ENCODE assay signal across 11 mouse cellular contexts in genomic region chr19:6546096-6546495, GRCm38 (mm10). TPM values are rescaled to one million over a fixed set of nuclear protein-coding genes. Genes with fewer than 3 reads are reported as not detected.
DNase-seq lines count a peak whose midpoint lies in the region; ATAC-seq and TF ChIP-seq lines count a peak whose summit lies in the region.
"Had no signal": no experiment of that assay in that cellular context is flagged by ENCODE, and none has a peak within 500 bp of the region (broad histone marks: within the 10 kb centered on the region; RNA-seq: fewer than 3 reads in every experiment).

No protein-coding gene starts in this region.

- no peak overlapping the region for H3K4me3 ChIP-seq in liver, adult 2 months (ENCODE audit: insufficient read depth, low read depth, low read length)
- no peak overlapping the region for H3K4me3 ChIP-seq in liver, embryonic 12.5 days
- H3K4me3 ChIP-seq in intestine, embryonic 15.5 days (replicated peaks) = no peak overlapping the region
- H3K4me3 ChIP-seq: limb, embryonic 15.5 days had no signal

- ATAC-seq in liver, embryonic 12.5 days = no peak
- ATAC-seq in intestine, embryonic 15.5 days = no peak
- ATAC-seq: hindbrain, embryonic 16.5 days had no signal

- H3K9me3 ChIP-seq in liver, embryonic 12.5 days (replicated peaks) = no peaks in the 10 kb centered on the region
- H3K9me3 ChIP-seq in intestine, embryonic 15.5 days = no peaks in the 10 kb centered on the region
- H3K9me3 ChIP-seq: limb, embryonic 15.5 days had no signal

- H3K36me3 ChIP-seq in liver, adult 2 months (ENCODE audit: control insufficient read depth, insufficient read depth, low read length) = no peaks in the 10 kb centered on the region
- no peaks in the 10 kb centered on the region for H3K36me3 ChIP-seq in liver, embryonic 12.5 days
- H3K36me3 ChIP-seq in intestine, embryonic 15.5 days = no peaks in the 10 kb centered on the region
- H3K36me3 ChIP-seq: limb, embryonic 15.5 days had no signal

- H3K4me2 ChIP-seq in liver, embryonic 12.5 days = no peak overlapping the region
- no peak overlapping the region for H3K4me2 ChIP-seq in intestine, embryonic 15.5 days (replicated peaks)
- H3K4me2 ChIP-seq: limb, embryonic 15.5 days had no signal

- H3K4me1 ChIP-seq in liver, adult 2 months (ENCODE audit: control insufficient read depth, insufficient read depth, low read length) = peaks cover 7% of the 10 kb centered on the region; the same call in 1 of the 2 replicates
- H3K4me1 ChIP-seq in liver, embryonic 12.5 days = no peaks in the 10 kb centered on the region
- H3K4me1 ChIP-seq in intestine, embryonic 15.5 days (replicated peaks) = no peaks in the 10 kb centered on the region
- H3K4me1 ChIP-seq: limb, embryonic 15.5 days had no signal

- H3K27ac ChIP-seq in liver, adult 2 months (replicated peaks; ENCODE audit: insufficient read depth, low read depth, low read length) = no peak overlapping the region
- no peak overlapping the region for H3K27ac ChIP-seq in liver, embryonic 12.5 days
- H3K27ac ChIP-seq in intestine, embryonic 15.5 days = no peak overlapping the region
- H3K27ac ChIP-seq: limb, embryonic 15.5 days had no signal

- WGBS in liver, adult 2 months = 38% methylated on average over 1 of the region's 1 CpGs
- WGBS in liver, embryonic 12.5 days (ENCODE audit: insufficient replicate concordance) = 41% methylated on average over 1 of the region's 1 CpGs
- WGBS in intestine, embryonic 15.5 days = 71% methylated on average over 1 of the region's 1 CpGs

- H3K79me2 ChIP-seq in liver, adult 2 months (ENCODE audit: control insufficient read depth, insufficient read depth, low read length) = no peaks in the 10 kb centered on the region

- DNase-seq in liver, adult 2 months (ENCODE audit: extremely low read depth, low read depth, low spot score) = peak; percentile 63
- peak; percentile 57 for DNase-seq in Muller cell, postnatal 12 days (ENCODE audit: inconsistent ontology term)
- peak; percentile 87 to 88 for DNase-seq in adrenal gland, postnatal 36 days
- peak; percentile 41 for DNase-seq in gastrocnemius, postnatal 14 days
- DNase-seq in left cerebral cortex, adult 8-10 months (ENCODE audit: low spot score in 2 of 2) = no peak
- DNase-seq in layer of hippocampus, postnatal 25 days (ENCODE audit: extremely low spot score in 1 of 2, low spot score in 1 of 2) = no peak

- no peaks in the 10 kb centered on the region for H3K27me3 ChIP-seq in liver, adult 2 months (ENCODE audit: control insufficient read depth, insufficient read depth, low read length)
- H3K27me3 ChIP-seq in liver, embryonic 12.5 days (replicated peaks) = 0 out of 2 replicates have a peak, but pooled peaks cover 8% of the 10 kb centered on the region
- H3K27me3 ChIP-seq in intestine, embryonic 15.5 days (replicated peaks) = no peaks in the 10 kb centered on the region
- H3K27me3 ChIP-seq: limb, embryonic 15.5 days had no signal

- no peak for TF ChIP-seq POLR2A in liver, adult 2 months (IDR thresholded peaks at IDR 0.05; ENCODE audit: extremely low read depth, insufficient read depth, low read length)

- intact Hi-C loops in gastrocnemius, postnatal 14 days (cut with DNase I; ENCODE audit: low total_unique reads) = no loop called here

- TF ChIP-seq CTCF in liver, adult 2 months (IDR thresholded peaks at IDR 0.05; ENCODE audit: low read depth, low read length) = no peak

- H3K9ac ChIP-seq in liver, adult 2 months (ENCODE audit: low read depth, low read length) = no peak overlapping the region
- H3K9ac ChIP-seq in liver, embryonic 12.5 days = no peak overlapping the region
- H3K9ac ChIP-seq in intestine, embryonic 15.5 days = no peak overlapping the region
- H3K9ac ChIP-seq: limb, embryonic 15.5 days had no signal

RNA-seq across cellular contexts. Expression of gene Slc22a12, which starts 3.3 kb away (rescaled TPM):
- 0.34 TPM in 1 of 2 replicates, not detected in the other for total RNA-seq in liver, adult 2 months (2014; rRNA removed)
- polyA plus RNA-seq in liver, adult 2 months (2012; rRNA removed) = not detected in 2 replicates
- not detected in 2 replicates for polyA plus RNA-seq in liver, embryonic 12.5 days (2016; fragmentation: Nextera tagmentation; extraction: Ambion mirVana)
- under 1 TPM in 1 of 2 experiments, not detected in 1; 0.20 TPM for total RNA-seq in adrenal gland, postnatal 36 days (2021)
- not detected for total RNA-seq in gastrocnemius, postnatal 14 days (2021)
- total RNA-seq in left cerebral cortex, adult 8-10 months (2022) = under 1 TPM; 0.63 to 0.94 (median 0.69) TPM
- 1 to 10 TPM in 1 of 2 experiments, under 1 TPM in 1; 0.47 to 1.2 TPM for total RNA-seq in layer of hippocampus, postnatal 25 days (2021)
- 0.13 TPM in 1 of 2 replicates, not detected in the other for polyA plus RNA-seq in intestine, embryonic 15.5 days (2015; fragmentation: Nextera tagmentation; extraction: Ambion mirVana)
- polyA plus RNA-seq: hindbrain, embryonic 16.5 days; limb, embryonic 15.5 days; stomach, embryonic 14.5 days had no signal

Comparison
In these comparisons a context has a peak if more than half of its experiments do, and no peak if none do; other contexts are left out.
1. DNase-seq: peak in liver, adult 2 months (single experiment), Muller cell, postnatal 12 days (single experiment), adrenal gland, postnatal 36 days (2 of 2) and gastrocnemius, postnatal 14 days (single experiment); none in left cerebral cortex, adult 8-10 months (0 of 2) and layer of hippocampus, postnatal 25 days (0 of 2).